Mouse (Mus musculus): ENCODE data around the gene Nufip2. TPM values are rescaled to one million over a fixed set of nuclear protein-coding genes. Genes with fewer than 3 reads are reported as not detected.
A peak's percentile ranks its signal among the peaks of the same experiment; 100 is the strongest.
"Not testable (repeated sequence)": the region's sequence is repeated elsewhere in the genome, so short reads cannot be mapped to it uniquely, and the experiment has no call there.

The Nufip2 gene
- total RNA-seq, 4 experiments from 2014 or later: 72.4 to 86.8 (median 77.3) TPM

DNA sequence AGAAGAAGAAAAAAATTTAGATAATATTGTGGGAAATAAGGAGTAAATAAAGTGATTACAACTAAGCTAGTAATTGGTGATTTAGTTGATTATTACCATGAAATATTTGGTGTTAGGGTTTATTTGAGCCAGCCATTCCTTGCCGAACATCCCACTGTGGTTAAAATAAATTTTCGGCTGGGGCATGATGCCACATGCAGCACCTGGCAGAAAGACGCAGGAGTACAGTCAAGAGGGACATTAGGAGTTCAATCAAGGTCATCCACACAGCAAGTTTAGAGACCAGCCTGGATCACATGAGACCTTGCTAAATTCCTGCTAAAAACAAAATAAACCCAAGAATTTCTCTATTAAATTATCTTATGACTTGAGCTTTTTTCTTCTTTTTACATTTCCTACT lies 23.1 kb downstream of the Nufip2 start:
- no peak for DNase-seq (ENCODE audit: low spot score in 2 of 2)

DNA sequence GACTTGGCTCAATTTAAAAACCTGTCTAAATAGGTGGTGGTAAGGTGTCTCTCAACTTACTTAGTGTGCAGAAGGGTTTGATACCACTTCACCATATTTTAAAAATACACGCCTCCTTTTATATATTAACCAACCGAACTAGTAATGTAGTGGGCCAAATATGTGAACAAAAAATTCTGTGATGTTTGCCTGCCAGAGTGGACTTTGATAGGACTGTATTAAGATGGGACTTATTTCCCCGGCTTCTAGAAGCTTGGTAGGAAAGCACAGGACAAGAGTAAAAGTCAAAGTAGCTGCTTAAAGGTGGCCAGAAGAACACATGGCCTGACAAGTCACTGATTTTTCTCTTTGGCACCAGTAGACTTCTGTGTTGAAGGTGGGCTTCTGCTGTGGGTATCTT lies 27.8 kb downstream of the Nufip2 start:
- DNase-seq (ENCODE audit: low spot score in 2 of 2): no peak

DNA sequence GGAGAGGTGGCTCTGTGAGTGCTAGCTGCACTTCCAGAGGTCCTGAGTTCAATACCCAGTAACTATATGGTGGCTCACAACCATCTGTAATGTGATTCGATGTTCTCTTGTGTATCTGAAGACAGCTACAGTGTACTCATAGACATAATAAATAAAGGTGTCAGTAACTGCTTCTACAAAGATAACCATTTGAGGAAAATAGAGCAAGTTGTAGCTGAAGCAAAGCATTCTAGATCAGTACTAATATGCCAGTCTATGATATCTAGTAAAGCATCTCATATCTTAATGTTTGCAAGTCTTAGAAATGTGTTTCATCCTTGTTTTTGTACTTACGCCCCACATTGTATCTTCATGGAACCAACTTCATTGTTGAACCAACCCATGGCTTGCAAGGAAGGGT lies 33.1 kb downstream of the Nufip2 start:
- DNase-seq (ENCODE audit: low spot score in 2 of 2): no peak

DNA sequence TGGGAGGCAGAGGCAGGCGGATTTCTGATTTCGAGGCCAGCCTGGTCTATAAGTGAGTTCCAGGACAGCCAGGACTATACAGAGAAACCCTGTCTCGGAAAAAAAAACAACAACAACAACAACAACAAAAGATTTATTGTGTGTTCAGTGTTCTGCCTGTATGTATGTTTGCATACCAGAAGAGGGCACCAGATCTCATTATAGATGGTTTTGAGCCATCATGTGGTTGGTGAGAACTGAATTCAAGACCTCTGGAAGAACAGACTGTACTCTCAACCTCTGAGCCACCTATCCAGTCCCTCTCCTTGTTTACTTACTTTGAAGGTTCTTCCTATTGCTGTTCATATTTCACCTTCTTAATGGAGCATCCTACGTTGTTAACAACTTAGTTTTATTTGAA lies 35.4 kb downstream of the Nufip2 start:
- no peak for DNase-seq (ENCODE audit: low spot score in 2 of 2)

DNA sequence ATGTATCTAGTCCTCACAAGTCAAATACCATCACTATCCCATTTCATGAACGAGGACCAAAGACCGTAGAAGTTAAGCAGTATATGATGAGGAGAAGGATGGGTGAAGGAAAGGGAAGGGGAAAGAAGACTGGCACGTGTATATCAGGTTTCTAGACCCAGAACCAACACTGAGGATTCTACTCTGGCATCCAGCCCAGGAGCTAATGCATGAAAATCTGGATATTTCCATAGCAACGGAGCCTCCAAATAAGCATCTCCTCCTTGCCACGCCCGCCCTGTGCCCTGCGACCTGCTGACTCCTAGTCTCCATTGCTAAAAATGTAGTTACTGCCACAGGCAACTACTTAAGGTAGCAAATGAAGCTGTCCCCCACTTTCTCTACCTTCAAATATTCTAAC lies 38.8 kb downstream of the Nufip2 start:
- no peak for DNase-seq (ENCODE audit: low spot score in 2 of 2)

DNA sequence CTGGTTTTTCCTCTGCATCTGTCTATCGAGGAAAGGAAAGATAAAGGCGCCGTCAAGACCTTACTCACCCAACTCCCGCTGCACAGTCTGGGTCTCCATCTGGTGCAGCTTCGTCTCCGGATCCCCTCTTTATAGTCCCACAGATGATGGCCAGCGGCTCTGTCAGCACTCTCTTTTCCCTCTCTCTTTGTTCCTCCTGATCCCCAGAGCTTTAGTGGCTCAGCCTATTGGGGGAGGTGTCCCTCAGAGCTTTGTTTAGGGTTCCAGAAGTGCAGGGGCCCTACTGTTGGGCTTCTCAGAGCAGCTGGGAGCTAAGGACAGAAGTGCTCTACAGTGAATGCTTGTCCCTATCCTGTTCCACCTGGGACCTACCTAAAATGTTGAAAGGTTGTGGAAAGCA lies 39.2 kb downstream of the Nufip2 start, which contains the start of gene Cryba1:
TSS of gene Cryba1 (minus strand) at position 101 of the 400 bp plus-strand sequence.
- DNase-seq (ENCODE audit: low spot score in 2 of 2): no peak

DNA sequence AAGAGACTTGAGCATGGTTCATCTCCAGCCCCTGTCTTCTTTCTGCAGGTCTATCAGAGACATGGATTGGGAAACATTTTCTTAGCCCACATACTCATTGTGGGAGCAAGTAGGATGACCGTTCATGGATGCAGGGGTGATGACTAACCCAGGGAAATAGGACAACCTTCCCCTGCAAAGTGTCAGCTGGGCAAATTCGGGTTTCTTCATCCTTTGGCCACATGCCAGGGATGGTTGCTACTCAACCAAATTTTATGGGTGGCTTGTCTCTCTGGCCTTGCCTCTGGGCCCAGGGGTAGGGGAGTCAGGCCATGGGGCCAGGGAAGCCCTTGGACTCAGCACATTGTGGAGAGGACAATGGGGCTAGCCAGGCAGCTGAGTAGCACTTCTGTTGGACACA lies 42.6 kb downstream of the Nufip2 start:
- no peak for DNase-seq (ENCODE audit: low spot score in 2 of 2)

DNA sequence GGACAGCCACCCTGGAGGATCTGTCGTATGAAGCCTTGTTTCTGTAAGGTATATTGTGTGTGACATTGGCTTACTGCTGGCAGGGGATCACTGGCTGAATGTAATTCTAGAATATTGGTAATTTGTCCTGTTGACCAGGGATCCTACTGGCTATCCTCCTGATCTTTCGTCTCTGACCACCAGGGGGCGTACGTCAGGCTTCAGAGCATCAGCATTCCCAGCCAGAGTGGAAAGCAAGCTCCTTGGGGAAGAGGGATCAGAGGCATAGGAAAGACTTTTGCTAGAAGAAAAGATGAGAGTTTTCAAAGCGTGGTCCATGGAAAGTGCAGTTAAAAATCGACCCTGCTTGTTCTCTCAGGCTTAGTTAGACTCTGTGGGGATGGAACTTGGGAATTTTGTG lies 51.3 kb downstream of the Nufip2 start:
- peak; percentile 50 to 91 for DNase-seq (ENCODE audit: low spot score in 2 of 2)

DNA sequence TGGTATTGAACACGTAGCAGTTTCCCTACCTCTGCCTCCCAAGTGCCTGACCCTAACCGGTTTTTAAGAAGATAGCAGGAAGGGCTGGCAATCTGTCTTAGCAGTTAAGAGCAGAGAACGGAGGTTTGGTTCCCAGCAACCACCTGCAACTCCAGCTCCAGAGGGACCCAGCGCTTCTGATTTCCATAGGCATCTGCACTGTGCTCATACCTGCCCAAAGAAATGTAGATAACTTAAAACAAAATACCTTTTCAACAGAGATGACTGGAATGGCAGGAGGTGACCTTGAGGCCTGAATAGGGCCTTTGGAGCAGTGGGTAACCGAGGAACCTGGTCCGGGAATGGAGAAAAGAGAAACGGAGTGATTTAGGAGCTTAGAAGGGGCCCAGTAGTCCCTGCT lies 52.6 kb downstream of the Nufip2 start:
- DNase-seq (ENCODE audit: low spot score in 2 of 2): no peak

DNA sequence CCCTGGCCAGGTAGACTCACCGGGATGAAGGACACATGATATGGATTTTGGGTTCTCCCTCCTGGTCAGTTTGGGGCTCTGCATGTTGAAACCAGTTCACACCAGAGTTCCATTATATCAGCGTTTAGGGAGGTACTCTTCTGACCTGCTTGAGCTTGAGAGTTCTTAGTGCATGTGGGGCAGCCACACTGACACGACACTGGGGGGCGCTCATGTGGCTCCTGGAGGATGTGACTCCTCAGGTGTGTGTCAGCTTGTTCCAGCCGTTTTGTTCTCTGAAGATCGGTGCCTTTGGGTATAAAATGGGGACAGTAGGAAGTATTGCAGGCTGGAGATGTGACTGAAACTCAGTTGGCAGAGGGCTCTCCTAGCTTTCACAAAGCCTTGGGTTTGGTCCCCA lies 58.0 kb downstream of the Nufip2 start:
- no peak for DNase-seq (ENCODE audit: low spot score in 2 of 2)

DNA sequence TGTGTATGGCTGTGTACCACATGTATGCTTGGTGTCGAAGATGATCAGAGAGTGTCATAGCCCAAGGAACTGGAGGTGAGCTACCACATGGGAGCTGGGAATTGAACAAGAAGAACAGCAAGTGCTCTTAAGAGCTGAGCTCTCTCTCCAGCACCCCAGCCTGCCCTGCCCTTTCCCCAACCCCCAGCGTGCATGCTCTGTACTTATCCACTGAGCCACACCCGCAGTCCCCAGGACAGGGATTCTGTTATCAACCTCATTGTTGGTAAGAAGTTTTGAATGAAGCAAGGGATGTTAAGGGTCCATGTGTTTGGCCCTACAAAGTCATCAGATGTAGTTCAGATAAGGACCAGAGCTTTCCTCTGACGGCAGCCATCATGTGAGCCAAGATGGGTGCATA lies 60.7 kb downstream of the Nufip2 start:
- no peak for DNase-seq (ENCODE audit: low spot score in 2 of 2)

DNA sequence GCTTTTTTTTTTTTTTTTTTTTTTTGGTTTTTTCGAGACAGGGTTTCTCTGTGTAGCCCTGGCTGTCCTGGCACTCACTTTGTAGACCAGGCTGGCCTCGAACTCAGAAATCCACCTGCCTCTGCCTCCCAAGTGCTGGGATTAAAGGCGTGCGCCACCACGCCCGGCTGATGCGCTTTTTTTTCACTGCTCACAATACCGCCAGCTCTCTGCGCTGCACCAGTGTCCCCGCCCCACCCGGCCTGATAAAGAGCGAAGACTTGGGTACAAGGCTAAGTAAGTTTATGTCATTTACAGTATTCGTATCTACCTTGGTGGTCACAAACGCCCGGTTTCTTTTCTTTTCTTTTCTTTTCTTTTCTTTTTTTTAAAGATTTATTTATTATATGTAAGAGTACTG lies 61.1 kb downstream of the Nufip2 start:
- DNase-seq (ENCODE audit: low spot score in 2 of 2): not testable (repeated sequence)

DNA sequence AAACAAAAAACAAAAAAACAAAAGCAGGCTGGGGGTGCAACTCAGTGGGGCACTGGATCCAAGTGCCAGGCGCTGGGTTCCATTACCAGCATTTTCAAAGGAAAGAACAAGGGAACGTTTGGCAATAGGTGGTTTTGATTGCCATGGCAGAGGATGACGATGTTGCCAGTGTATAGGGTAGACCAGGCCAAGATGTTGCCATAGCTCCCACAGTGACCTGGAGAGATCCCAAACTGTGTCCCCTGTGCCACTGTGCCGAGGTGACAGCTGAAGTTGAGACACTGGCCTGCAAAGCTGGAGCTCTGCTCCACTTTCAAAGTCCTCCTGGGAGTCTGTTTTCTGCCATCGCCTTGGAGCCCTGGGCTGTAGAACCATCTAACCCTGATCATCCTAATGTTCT lies 63.0 kb downstream of the Nufip2 start:
- DNase-seq (ENCODE audit: low spot score in 2 of 2): no peak

DNA sequence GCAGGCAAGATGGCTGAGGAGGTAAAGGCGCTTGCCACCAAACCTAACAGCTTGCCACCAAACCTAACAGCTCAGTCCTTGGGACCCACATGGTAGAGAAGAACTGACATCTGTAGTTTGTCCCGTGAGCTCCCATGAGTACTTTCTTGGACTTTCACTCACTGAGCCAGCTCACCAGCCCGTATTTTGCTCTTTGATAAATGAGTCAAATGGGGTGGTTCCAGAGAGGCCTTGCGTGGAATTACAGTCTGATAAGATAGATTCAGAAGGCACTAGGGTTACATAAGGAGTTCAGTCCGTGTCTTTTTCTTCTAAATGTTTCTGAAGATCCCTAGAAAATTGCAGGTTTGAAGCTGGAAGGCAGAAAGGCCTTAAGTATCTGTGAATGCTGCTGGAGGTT lies 66.6 kb downstream of the Nufip2 start:
- DNase-seq (ENCODE audit: low spot score in 2 of 2): no peak

DNA sequence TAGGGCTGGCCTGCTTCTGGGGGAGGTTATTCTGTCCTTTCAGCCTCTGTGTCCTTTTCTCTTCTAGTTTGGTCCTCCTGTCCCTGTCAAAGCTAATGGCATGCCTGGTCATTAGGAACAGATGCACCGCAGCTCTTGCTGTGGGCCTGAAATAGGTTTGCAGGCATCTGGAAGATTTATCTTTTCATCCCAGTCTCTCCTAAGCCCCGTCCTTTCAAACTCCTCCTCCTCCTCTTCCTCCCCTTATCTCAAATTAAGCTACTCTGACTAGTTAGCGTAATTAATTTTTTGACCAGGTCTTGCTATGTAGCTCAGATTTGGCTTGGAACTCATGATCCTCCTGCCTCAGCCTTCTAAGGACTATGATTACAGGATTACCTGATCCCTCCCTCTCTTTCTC lies 67.5 kb downstream of the Nufip2 start:
- no peak for DNase-seq (ENCODE audit: low spot score in 2 of 2)

DNA sequence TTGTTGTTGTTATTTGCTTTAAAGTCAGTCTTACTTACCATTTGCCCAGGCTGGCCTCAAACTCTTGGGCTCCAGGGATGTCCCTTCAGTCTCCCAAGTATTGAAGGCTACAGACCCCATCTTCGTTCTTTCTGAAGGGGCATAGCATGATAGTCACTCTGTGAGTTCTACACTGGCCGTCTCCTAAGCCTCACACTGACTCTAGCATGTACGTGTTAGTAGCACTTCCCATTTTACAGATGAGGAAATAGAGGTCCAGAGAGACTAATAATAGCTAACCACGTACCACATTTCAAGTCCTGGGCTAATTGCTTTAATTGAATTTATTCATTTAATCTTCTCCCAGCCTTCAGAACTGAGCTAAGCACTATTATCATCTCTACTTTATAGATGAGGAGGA lies 74.1 kb downstream of the Nufip2 start:
- no peak for DNase-seq (ENCODE audit: low spot score in 2 of 2)

DNA sequence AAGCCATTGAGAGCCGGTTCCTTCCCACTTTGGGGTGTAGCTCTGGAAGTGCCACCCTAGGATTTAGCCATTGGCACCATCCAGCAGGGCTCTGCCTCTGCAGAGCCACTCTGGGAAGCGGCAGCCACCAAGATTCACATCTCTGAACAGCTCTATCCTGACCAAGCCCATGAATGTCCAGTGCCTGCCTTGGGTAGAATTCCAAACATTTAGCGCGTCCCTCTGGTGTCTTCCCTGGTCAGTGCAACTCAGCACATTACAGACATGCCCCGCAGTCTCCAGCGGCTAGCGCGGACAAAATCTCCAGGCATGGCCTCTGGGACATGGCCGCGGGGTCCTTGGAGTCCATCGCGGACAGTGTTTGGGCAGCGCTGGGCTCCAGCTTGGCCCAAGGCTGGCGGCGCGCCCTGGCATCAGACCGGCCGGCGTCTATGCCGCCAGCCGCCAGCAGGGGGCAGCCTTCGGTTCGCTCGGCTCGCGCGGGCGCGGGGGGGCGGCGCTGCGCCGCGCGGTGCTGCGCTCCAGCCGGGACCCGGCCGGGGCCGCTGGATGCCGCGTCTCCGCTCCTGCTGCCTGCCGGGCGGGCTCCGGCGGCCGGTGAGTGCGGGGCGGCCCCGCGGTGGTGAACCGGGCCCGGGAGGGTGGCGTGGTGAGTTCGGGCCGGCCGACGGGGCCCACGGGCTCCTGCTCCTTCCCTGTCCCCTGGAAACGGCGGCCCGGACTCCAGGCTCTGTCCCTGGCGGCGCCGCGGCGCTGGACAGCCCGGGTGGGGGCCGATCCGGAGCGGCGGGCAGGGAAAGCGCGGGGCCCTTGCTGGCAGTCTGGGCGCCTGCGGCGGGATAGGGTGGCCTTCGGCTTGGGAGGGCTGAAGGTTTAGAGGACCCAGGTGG lies 77.1 kb downstream of the Nufip2 start, which contains the start of gene Myo18a:
TSS of gene Myo18a (plus strand) at position 464 of the 890 bp plus-strand sequence.
- peak; percentile 29 to 75 for DNase-seq (ENCODE audit: low spot score in 2 of 2)

DNA sequence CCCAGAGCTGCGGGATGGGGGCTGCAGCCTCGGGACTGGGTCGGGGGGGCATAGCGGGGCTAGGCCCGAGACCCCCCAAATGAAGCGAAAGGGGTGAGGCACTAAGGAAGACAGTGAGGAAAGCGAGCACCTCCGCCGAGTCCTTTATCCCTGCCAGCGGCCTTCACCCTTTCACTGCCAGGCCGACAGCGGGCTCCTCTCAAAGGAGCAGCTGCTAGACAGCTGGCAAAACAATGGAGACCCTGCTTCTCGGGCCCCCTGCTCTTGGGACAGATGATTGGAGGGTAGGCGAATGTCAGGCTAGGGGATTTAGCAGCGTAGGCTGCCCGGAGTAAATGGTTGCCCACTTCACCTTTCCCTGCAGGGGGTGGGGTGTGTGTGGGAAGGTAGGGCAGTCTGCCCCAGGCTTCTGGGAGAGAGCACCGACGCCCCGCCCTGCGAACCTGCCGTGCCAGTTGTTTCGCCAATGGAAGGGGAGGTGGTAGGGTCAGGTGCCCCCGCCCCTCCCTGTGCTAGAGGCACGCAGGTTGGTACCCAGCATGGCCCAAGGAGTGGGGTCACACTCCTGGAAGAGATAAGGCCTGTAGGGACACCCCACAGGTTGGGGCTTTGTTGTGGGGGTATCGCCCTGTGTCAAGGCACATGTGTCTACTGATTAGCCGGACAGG lies 77.9 kb downstream of the Nufip2 start:
- peak; percentile 32 to 37 for DNase-seq (ENCODE audit: low spot score in 2 of 2)

DNA sequence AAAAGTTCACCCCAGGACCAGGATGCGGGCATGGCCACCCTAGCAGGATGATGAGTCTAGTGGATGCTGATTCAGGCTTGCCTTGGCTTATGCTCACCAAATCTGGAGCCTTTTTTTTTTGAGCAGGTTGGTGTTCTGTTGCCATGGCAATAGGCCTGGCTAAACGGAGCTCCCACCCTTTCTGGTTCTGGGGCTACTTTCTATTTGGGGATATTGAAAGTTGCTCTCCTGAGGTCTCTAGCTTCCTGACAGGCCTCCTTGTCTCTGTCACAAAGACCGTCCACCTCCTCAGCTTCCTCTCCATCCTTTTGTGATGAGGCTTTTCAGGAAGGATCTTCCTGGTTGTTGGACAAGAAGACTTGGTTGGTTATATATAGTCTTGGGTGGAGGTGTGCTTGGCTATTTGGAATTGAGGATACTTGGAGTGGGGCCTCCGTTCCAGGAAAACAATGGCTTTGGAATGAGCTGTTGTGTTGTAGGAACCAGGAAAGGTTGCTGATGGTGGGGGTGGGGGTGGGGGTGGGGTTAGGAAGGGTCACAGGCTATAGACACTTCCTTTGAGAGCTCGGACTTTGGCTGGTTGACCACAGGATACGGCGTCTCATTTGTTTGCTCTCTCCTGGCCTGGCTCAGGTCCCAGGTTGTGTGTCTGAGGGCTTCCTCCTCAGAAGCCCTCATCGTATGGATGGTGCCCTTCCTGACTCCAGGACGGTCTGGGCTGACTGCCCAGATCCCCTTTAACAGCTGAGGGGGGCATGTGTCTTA lies 78.9 kb downstream of the Nufip2 start:
- DNase-seq (ENCODE audit: low spot score in 2 of 2): peak; percentile 57 to 58

DNA sequence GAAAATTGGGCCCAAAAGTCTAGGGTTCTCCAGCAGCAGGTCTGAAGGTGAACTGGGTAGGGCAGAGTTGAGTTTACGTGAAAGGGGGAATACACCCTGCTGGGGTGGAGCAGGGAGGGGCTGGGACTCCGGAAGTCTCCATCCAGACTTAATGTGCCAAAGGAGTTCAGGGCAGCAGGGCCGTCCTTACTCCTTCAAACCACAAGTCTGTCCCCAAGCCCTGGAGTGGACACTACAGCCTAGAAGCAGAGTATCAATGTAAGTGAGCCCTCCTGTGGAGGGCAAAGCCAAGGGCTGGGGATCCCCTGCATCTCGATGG lies 79.5 kb downstream of the Nufip2 start:
- DNase-seq (ENCODE audit: low spot score in 2 of 2): no peak

DNA sequence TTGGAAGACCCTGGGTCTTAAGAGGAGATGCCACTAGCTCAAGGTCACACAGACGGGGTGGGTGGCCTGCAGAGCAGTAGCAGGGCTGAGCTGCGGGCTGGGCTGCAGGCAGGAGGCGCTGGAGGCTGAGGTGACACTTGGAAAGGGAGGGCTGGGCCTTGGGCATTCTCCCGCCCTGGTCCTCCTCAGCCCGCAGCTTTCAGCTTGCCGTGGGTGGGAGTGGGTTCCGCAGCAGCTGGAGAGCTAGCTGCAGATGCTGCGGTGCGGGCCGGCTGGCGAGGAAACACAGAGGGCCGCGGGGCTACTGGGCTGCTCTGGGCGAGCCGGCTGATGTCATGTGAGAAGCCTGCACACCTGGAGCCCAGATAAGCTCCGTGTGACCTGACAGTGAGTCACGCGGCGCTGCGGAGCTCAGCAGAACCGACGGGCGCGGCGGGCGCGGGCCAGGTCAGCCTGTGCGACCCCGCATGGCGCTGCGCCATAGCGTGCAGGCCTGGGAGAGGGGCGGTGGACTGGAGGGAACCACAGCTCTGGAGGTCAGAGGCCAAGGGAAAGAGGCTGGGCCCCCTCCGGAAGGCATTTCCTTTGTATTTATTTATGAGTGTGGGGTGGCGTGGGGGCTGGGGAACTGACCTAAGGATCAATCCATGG lies 80.5 kb downstream of the Nufip2 start:
- DNase-seq (ENCODE audit: low spot score in 2 of 2): peak; percentile 31 to 41

DNA sequence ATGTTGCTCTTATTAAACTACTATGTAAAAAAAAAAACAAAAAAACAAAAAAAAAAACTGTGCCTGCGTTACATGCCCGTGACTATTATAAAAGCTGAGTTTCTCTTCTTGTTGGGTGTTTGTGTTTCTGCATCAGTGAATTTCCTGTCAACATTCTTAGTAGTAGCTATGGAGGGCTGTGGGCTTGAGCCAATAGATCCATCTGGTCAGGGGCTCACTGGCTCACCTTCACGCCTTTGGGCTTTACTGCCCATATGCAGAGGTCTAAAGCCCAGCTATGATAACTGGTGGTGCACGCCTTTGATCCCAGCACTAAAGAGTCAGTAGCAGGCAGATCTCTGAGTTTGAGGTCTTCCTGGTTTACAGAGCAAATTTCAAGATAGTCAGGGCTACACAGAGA lies 83.5 kb downstream of the Nufip2 start:
- no peak for DNase-seq (ENCODE audit: low spot score in 2 of 2)
